Mouse (Mus musculus): ENCODE measurements around the gene Sh3pxd2a. TPM values are rescaled to one million over a fixed set of nuclear protein-coding genes. Genes with fewer than 3 reads are reported as not detected.

The Sh3pxd2a gene
- polyA plus RNA-seq, 1 experiment from 2014 or later: 8.8 TPM

DNA sequence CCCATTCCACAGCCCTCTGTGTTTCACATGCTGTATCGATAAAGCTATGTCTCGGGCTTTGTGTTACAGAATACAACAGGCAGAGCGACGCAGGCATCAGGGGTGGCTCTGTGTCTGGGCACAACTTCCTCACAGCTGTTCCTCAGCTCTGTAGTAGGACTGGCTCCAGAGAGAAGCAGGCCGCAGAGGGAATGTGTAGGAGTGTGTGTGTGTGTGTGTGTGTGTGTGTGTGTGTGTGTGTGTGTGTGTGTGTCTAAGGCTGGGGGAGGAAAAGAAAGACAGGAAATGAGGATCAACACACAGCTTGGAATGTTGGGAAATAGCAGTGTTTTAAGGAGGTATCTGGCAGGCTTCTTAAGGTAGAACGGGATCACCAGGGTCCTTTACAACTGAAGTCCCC, 187.5 kb downstream of the Sh3pxd2a start:
- H3K4me3 ChIP-seq (ENCODE audit: low read depth, low read length): no peak overlapping the region
- H3K36me3 ChIP-seq (ENCODE audit: control insufficient read depth, insufficient read depth, low read length): peaks cover 89% of the 10 kb centered on the region
- no peaks in the 10 kb centered on the region for H3K4me1 ChIP-seq (replicated peaks; ENCODE audit: control insufficient read depth, insufficient read depth, low read length)
- H3K9me3 ChIP-seq (ENCODE audit: control insufficient read depth, low read length): no peaks in the 10 kb centered on the region
- no peak for DNase-seq (ENCODE audit: low spot score)
- H3K27me3 ChIP-seq (replicated peaks; ENCODE audit: control insufficient read depth, insufficient read depth, low read length): no peaks in the 10 kb centered on the region
- no peak overlapping the region for H3K4me2 ChIP-seq (ENCODE audit: low read length)
- 55% methylated on average over 6 of the region's 6 CpGs for WGBS
- H3K27ac ChIP-seq (ENCODE audit: low read depth): no peak overlapping the region
- no peak overlapping the region for H3K9ac ChIP-seq (ENCODE audit: low read length)
- no peak for ATAC-seq (replicated peaks; ENCODE audit: low FRiP score, low TSS enrichment, low read depth)

- no peak for DNase-seq (ENCODE audit: low spot score)
- H3K4me3 ChIP-seq (ENCODE audit: low read depth, low read length): no peak overlapping the region
- H3K27me3 ChIP-seq (replicated peaks; ENCODE audit: control insufficient read depth, insufficient read depth, low read length): no peaks in the 10 kb centered on the region
- 85% methylated on average over 9 of the region's 9 CpGs for WGBS
- H3K4me1 ChIP-seq (replicated peaks; ENCODE audit: control insufficient read depth, insufficient read depth, low read length): no peaks in the 10 kb centered on the region
- ATAC-seq (replicated peaks; ENCODE audit: low FRiP score, low TSS enrichment, low read depth): no peak
- H3K9me3 ChIP-seq (ENCODE audit: control insufficient read depth, low read length): no peaks in the 10 kb centered on the region
- no peak overlapping the region for H3K9ac ChIP-seq (ENCODE audit: low read length)
- H3K27ac ChIP-seq (ENCODE audit: low read depth): no peak overlapping the region
- H3K4me2 ChIP-seq (ENCODE audit: low read length): no peak overlapping the region
- H3K36me3 ChIP-seq (ENCODE audit: control insufficient read depth, insufficient read depth, low read length): peaks cover 94% of the 10 kb centered on the region
These were observed 193.7 kb downstream of the Sh3pxd2a start for GRCm38 (mm10) chr19:47270520-47270919.

DNA sequence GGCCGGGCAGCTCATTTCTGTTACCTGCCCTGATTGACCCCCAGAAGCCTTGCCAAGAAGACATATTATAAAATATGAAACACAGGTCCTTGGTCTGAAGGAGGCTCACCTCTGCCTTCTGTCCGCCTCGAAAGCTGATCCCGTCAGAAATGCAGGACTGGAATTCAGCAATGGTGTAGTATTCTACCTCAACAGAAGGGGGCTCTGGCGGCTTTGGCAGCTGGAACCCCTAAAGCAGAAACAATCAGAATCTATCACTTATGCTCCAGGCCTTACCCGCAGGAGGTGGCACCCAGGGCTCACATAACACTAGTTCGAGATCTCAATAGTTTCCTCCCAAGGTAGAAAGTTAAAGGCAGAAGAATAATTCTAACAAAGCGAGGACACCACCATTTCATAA, 194.5 kb downstream of the Sh3pxd2a start:
- H3K4me2 ChIP-seq (ENCODE audit: low read length): no peak overlapping the region
- no peak overlapping the region for H3K27ac ChIP-seq (ENCODE audit: low read depth)
- H3K9me3 ChIP-seq (ENCODE audit: control insufficient read depth, low read length): no peaks in the 10 kb centered on the region
- H3K4me3 ChIP-seq (ENCODE audit: low read depth, low read length): no peak overlapping the region
- ATAC-seq (replicated peaks; ENCODE audit: low FRiP score, low TSS enrichment, low read depth) (no peak), DNase-seq (ENCODE audit: low spot score) (no peak)
- WGBS: 55% methylated on average over 8 of the region's 8 CpGs
- H3K9ac ChIP-seq (ENCODE audit: low read length): no peak overlapping the region
- H3K27me3 ChIP-seq (replicated peaks; ENCODE audit: control insufficient read depth, insufficient read depth, low read length): no peaks in the 10 kb centered on the region
- H3K36me3 ChIP-seq (ENCODE audit: control insufficient read depth, insufficient read depth, low read length): peaks cover 93% of the 10 kb centered on the region
- H3K4me1 ChIP-seq (replicated peaks; ENCODE audit: control insufficient read depth, insufficient read depth, low read length): no peaks in the 10 kb centered on the region

GRCm38 (mm10) chr19:47267066-47267465, 197.1 kb downstream of the Sh3pxd2a start:
- Histone ChIP-seq H3K4me1 (replicated peaks; ENCODE audit: control insufficient read depth, insufficient read depth, low read length) (0 out of 2 replicates have a peak, but pooled peaks cover 3% of the 10 kb centered on the region), H3K27me3 (replicated peaks; ENCODE audit: control insufficient read depth, insufficient read depth, low read length) (no peaks in the 10 kb centered on the region), H3K36me3 (ENCODE audit: control insufficient read depth, insufficient read depth, low read length) (peaks cover 78% of the 10 kb centered on the region), H3K4me3 (ENCODE audit: low read depth, low read length) (no peak overlapping the region), H3K9me3 (ENCODE audit: control insufficient read depth, low read length) (no peaks in the 10 kb centered on the region), H3K9ac (ENCODE audit: low read length) (no peak overlapping the region), H3K4me2 (ENCODE audit: low read length) (no peak overlapping the region), H3K27ac (ENCODE audit: low read depth) (no peak overlapping the region)
- DNase-seq (ENCODE audit: low spot score) (no peak), ATAC-seq (replicated peaks; ENCODE audit: low FRiP score, low TSS enrichment, low read depth) (no peak)
- 90% methylated on average over 21 of the region's 21 CpGs for WGBS

GRCm38 (mm10) chr19:47266070-47266801, 198.0 kb downstream of the Sh3pxd2a start:
- H3K27me3 ChIP-seq (replicated peaks; ENCODE audit: control insufficient read depth, insufficient read depth, low read length): no peaks in the 10 kb centered on the region
- no peak overlapping the region for H3K9ac ChIP-seq (ENCODE audit: low read length)
- ATAC-seq (replicated peaks; ENCODE audit: low FRiP score, low TSS enrichment, low read depth) (no peak), DNase-seq (ENCODE audit: low spot score) (no peak)
- WGBS: 84% methylated on average over 18 of the region's 18 CpGs
- no peak overlapping the region for H3K27ac ChIP-seq (ENCODE audit: low read depth)
- no peaks in the 10 kb centered on the region for H3K9me3 ChIP-seq (ENCODE audit: control insufficient read depth, low read length)
- no peak overlapping the region for H3K4me2 ChIP-seq (ENCODE audit: low read length)
- H3K4me1 ChIP-seq (replicated peaks; ENCODE audit: control insufficient read depth, insufficient read depth, low read length): 0 out of 2 replicates have a peak, but pooled peaks cover 3% of the 10 kb centered on the region
- H3K36me3 ChIP-seq (ENCODE audit: control insufficient read depth, insufficient read depth, low read length): peaks cover 70% of the 10 kb centered on the region
- H3K4me3 ChIP-seq (ENCODE audit: low read depth, low read length): no peak overlapping the region

DNA sequence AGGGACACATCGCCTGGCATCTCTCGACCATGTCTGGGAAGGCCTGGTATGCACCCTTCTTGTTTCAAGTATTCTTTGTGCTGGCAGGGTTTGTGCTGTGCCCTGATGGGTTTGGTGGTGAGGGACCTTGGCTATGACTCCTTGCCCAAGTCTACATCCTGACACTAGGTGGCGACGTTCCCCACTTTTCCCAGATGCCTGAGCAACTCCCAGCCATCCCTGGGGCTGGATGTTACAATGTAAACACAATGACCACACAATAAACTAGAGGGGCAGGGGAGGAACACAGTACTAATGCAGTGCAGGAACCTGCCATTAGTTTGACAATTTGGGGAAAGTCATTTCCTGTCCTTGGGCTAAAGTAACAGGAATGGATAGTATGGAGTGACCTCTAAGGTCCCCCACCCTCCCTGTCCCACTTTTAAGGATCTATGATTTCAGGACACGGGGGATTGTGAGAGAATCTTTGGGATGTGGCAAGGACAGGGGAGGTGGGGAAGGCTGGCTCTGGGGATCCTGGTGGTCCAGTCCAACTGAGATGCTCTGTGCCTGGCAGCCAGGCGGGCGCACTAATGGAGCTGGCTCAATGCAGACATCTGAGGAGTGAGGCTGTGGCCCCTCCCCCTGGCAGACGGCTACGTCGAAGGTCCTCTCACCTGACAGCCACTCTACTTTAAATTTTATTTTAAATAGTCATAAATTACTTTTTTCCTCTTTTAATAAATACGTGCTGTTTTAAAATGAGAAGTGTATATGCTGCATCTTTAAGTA, 199.7 kb downstream of the Sh3pxd2a start:
- 39% methylated on average over 11 of the region's 11 CpGs for WGBS
- H3K27me3 ChIP-seq (replicated peaks; ENCODE audit: control insufficient read depth, insufficient read depth, low read length): no peaks in the 10 kb centered on the region
- no peak overlapping the region for H3K27ac ChIP-seq (ENCODE audit: low read depth)
- no peak overlapping the region for H3K4me2 ChIP-seq (ENCODE audit: low read length)
- H3K4me1 ChIP-seq (replicated peaks; ENCODE audit: control insufficient read depth, insufficient read depth, low read length): 0 out of 2 replicates have a peak, but pooled peaks cover 3% of the 10 kb centered on the region
- DNase-seq (ENCODE audit: low spot score): peak; percentile 88
- ATAC-seq (replicated peaks; ENCODE audit: low FRiP score, low TSS enrichment, low read depth): peak; percentile 56; the same call in 1 of the 2 replicates
- H3K9ac ChIP-seq (ENCODE audit: low read length): no peak overlapping the region
- H3K9me3 ChIP-seq (ENCODE audit: control insufficient read depth, low read length): no peaks in the 10 kb centered on the region
- no peak overlapping the region for H3K4me3 ChIP-seq (ENCODE audit: low read depth, low read length)
- H3K36me3 ChIP-seq (ENCODE audit: control insufficient read depth, insufficient read depth, low read length): peaks cover 52% of the 10 kb centered on the region

DNA sequence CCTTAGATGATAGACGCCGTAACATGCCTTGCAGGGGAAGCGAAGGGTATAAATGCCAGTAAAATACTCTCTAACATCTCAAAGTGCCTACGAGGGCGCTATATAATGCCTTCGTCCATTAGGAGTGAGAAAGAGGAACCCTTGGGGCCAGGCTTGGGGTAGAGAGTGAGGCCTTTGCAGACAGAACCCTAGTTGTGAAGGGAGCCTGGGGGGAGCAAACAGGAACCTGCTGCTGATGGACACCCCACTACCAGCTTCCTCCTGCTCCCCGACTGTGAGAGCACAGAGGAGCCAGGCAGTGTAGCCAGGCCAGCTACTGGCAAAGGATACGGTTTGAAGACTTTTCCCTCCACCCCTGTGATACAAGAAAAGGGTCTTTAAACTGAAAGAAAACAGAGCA, 200.6 kb downstream of the Sh3pxd2a start:
- Histone ChIP-seq H3K4me3 (ENCODE audit: low read depth, low read length) (no peak overlapping the region), H3K27ac (ENCODE audit: low read depth) (no peak overlapping the region), H3K4me2 (ENCODE audit: low read length) (no peak overlapping the region), H3K9ac (ENCODE audit: low read length) (no peak overlapping the region), H3K9me3 (ENCODE audit: control insufficient read depth, low read length) (no peaks in the 10 kb centered on the region), H3K4me1 (replicated peaks; ENCODE audit: control insufficient read depth, insufficient read depth, low read length) (0 out of 2 replicates have a peak, but pooled peaks cover 3% of the 10 kb centered on the region), H3K27me3 (replicated peaks; ENCODE audit: control insufficient read depth, insufficient read depth, low read length) (no peaks in the 10 kb centered on the region), H3K36me3 (ENCODE audit: control insufficient read depth, insufficient read depth, low read length) (peaks cover 44% of the 10 kb centered on the region)
- DNase-seq (ENCODE audit: low spot score): no peak
- ATAC-seq (replicated peaks; ENCODE audit: low FRiP score, low TSS enrichment, low read depth): no peak
- WGBS: 88% methylated on average over 8 of the region's 8 CpGs

DNA sequence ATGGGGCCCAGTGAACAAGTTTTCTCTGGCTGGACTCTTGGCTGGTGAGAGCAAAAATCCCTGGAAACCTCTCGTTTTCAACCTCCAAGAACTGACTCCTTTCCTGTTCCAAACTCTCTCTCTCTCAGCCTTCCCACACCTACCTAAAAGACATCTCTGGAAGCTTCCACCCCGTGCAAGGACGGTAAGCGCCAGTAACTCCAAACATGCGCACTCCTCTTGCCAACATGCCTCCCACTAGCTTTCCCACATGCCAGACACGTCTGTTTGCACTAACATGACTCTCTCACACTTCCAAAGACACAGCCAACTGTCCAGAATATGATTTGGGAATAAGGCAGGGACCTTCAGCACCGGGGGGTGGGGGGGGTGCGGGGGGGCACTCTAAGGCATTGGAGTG, 203.0 kb downstream of the Sh3pxd2a start:
- WGBS: 86% methylated on average over 8 of the region's 8 CpGs
- ATAC-seq (replicated peaks; ENCODE audit: low FRiP score, low TSS enrichment, low read depth) (no peak), DNase-seq (ENCODE audit: low spot score) (no peak)
- Histone ChIP-seq H3K27ac (ENCODE audit: low read depth) (no peak overlapping the region), H3K4me3 (ENCODE audit: low read depth, low read length) (no peak overlapping the region), H3K9me3 (ENCODE audit: control insufficient read depth, low read length) (no peaks in the 10 kb centered on the region), H3K4me2 (ENCODE audit: low read length) (no peak overlapping the region), H3K9ac (ENCODE audit: low read length) (no peak overlapping the region), H3K27me3 (replicated peaks; ENCODE audit: control insufficient read depth, insufficient read depth, low read length) (no peaks in the 10 kb centered on the region), H3K4me1 (replicated peaks; ENCODE audit: control insufficient read depth, insufficient read depth, low read length) (0 out of 2 replicates have a peak, but pooled peaks cover 3% of the 10 kb centered on the region), H3K36me3 (ENCODE audit: control insufficient read depth, insufficient read depth, low read length) (peaks cover 19% of the 10 kb centered on the region)

All from intestine, embryonic 14.5 days (tissue).